Mouse (Mus musculus) spleen, adult 2 months (tissue): ENCODE data around the gene Vmn1r67. TPM values are rescaled to one million over a fixed set of nuclear protein-coding genes. Genes with fewer than 3 reads are reported as not detected.

Source experiments
- DNase-seq, 2 experiments: peaks; one replicate each; pipeline versions ENCODE4 v3.0.0 to v3.0.0-alpha.2; 2012 to 2021; ENCODE audit warnings: low spot score in 2 of 2, low read depth in 1 of 2
- H3K27ac ChIP-seq: fragments of 200-500 bp; 2 replicates; pipeline ENCODE4 v1.5.1; 2012; ENCODE audit warnings: low read length, inconsistent platforms; ENCODE audit not compliant: insufficient read depth
- H3K27me3 ChIP-seq: fragments of 200-500 bp; 2 replicates; pipeline ENCODE4 v1.6.1; 2012; ENCODE audit warnings: mild to moderate bottlenecking, moderate library complexity, low read length, inconsistent platforms; ENCODE audit not compliant: control insufficient read depth, insufficient read depth
- H3K36me3 ChIP-seq: fragments of 200-500 bp; 2 replicates; pipeline ENCODE4 v1.6.1; 2012; ENCODE audit warnings: mild to moderate bottlenecking, low read length, inconsistent platforms; ENCODE audit not compliant: control insufficient read depth, insufficient read depth
- H3K4me1 ChIP-seq: fragments of 200-500 bp; 2 replicates; pipeline ENCODE4 v1.6.1; 2011; ENCODE audit warnings: inconsistent platforms; ENCODE audit not compliant: control insufficient read depth, insufficient read depth, insufficient read length
- H3K4me3 ChIP-seq: fragments of 200-500 bp; 2 replicates; pipeline ENCODE4 v1.5.1; 2011; ENCODE audit warnings: mild to moderate bottlenecking, inconsistent platforms; ENCODE audit not compliant: insufficient read depth, insufficient read length; ENCODE audit errors: extremely low read depth
- CTCF ChIP-seq: fragments of 200-500 bp; IDR thresholded peaks from 2 replicates; pipeline ENCODE4 v1.5.1; 2011; ENCODE audit warnings: mild to moderate bottlenecking, inconsistent platforms; ENCODE audit not compliant: insufficient read depth, insufficient read length, insufficient replicate concordance; ENCODE audit errors: extremely low read depth
- POLR2A ChIP-seq: fragments of 200-500 bp; IDR thresholded peaks from 2 replicates; pipeline ENCODE4 v1.6.1; 2011; ENCODE audit warnings: low read depth, low read length, inconsistent platforms
- WGBS: fragments of 180-500 bp; shearing (Covaris S2); methylation state at CpG from one replicate; pipeline ENCODE4 v1.1.7; 2018; 5-methylcytosine and 5-hydroxymethylcytosine counted together
- polyA plus RNA-seq: library from polyadenylated mRNA; depleted of rRNA; stranded (reverse); fragments of >200 nt; gene quantifications from 2 replicates; pipeline ENCODE4 v1.2.3, GENCODE M21; 2012; rRNA removed

Gene Vmn1r67
- polyA plus RNA-seq = not detected in 2 replicates

- Histone ChIP-seq H3K27ac (no peak within 1 kb of the TSS), H3K27me3 (no peaks in the 10 kb centered on the region), H3K4me3 (no peak within 1 kb of the TSS), H3K4me1 (no peaks in the 10 kb centered on the region), H3K36me3 (no peaks in the 10 kb centered on the region)
- DNase-seq = no peak
- TF ChIP-seq POLR2A (no peak), CTCF (no peak)
Observed at GRCm38 (mm10) chr7:10443031-10443430, at the start of gene Vmn1r67. Gene Vmn1r67, plus strand, starts transcription at chr7:10443331.

- WGBS = 72% methylated on average over 3 of the region's 3 CpGs
- no peaks in the 10 kb centered on the region for H3K36me3 ChIP-seq
- no peaks in the 10 kb centered on the region for H3K27me3 ChIP-seq
- H3K27ac ChIP-seq = no peak overlapping the region
- DNase-seq = no peak
- TF ChIP-seq POLR2A (no peak), CTCF (no peak)
- no peak overlapping the region for H3K4me3 ChIP-seq
- no peaks in the 10 kb centered on the region for H3K4me1 ChIP-seq
Observed at GRCm38 (mm10) chr7:10458166-10458565, 15.0 kb downstream of the Vmn1r67 start.

- H3K4me1 ChIP-seq = no peaks in the 10 kb centered on the region
- no peak overlapping the region for H3K27ac ChIP-seq
- H3K27me3 ChIP-seq = no peaks in the 10 kb centered on the region
- no peak for DNase-seq
- H3K36me3 ChIP-seq = no peaks in the 10 kb centered on the region
- H3K4me3 ChIP-seq = no peak overlapping the region
- TF ChIP-seq POLR2A = no peak
- no peak for TF ChIP-seq CTCF
Observed at GRCm38 (mm10) chr7:10479813-10480212, 36.7 kb downstream of the Vmn1r67 start.

GRCm38 (mm10) chr7:10480588-10481233 is 37.6 kb downstream of the Vmn1r67 start:
- Histone ChIP-seq H3K27me3 (no peaks in the 10 kb centered on the region), H3K36me3 (no peaks in the 10 kb centered on the region), H3K4me1 (no peaks in the 10 kb centered on the region), H3K27ac (no peak overlapping the region), H3K4me3 (no peak overlapping the region)
- WGBS = 72% methylated on average over 18 of the region's 18 CpGs
- TF ChIP-seq CTCF (no peak), POLR2A (no peak)
- DNase-seq = no peak

GRCm38 (mm10) chr7:10494786-10495521 is 51.8 kb downstream of the Vmn1r67 start, which contains the start of gene Zik1:
Gene Zik1, minus strand, starts transcription at chr7:10495394.
- 3% methylated on average over 33 of the region's 33 CpGs for WGBS
- TF ChIP-seq CTCF (no peak), POLR2A (no peak)
- Histone ChIP-seq H3K4me1 (no peaks in the 10 kb centered on the region), H3K27me3 (no peaks in the 10 kb centered on the region), H3K4me3 (peak within 1 kb of the TSS; percentile 62), H3K27ac (no peak within 1 kb of the TSS), H3K36me3 (peaks cover 6% of the 10 kb centered on the region)
- DNase-seq = peak in 1 of 2 experiments; percentile 31

- Histone ChIP-seq H3K27ac (no peak overlapping the region), H3K4me1 (no peaks in the 10 kb centered on the region), H3K27me3 (no peaks in the 10 kb centered on the region), H3K4me3 (no peak overlapping the region), H3K36me3 (peaks cover 5% of the 10 kb centered on the region)
- no peak for DNase-seq
- 38% methylated on average over 6 of the region's 6 CpGs for WGBS
- TF ChIP-seq POLR2A (no peak), CTCF (no peak)
Observed at GRCm38 (mm10) chr7:10495578-10495977, 52.4 kb downstream of the Vmn1r67 start.

Other genes with a start within 250 kb of the Vmn1r67 start
- gene Vmn1r66, start 165.3 kb upstream of the Vmn1r67 start, polyA plus RNA-seq = not detected in 2 replicates
- gene Zik1, start 52.1 kb downstream of the Vmn1r67 start, polyA plus RNA-seq = 0.14 TPM in 2 replicates
- gene Vmn1r68, start 115.2 kb downstream of the Vmn1r67 start, polyA plus RNA-seq = not detected in 2 replicates
- gene Vmn1r69, start 170.3 kb downstream of the Vmn1r67 start, polyA plus RNA-seq = not detected in 2 replicates
- gene Vmn1r70, start 188.2 kb downstream of the Vmn1r67 start, polyA plus RNA-seq = not detected in 2 replicates
- gene Nlrp4b, start 244.5 kb downstream of the Vmn1r67 start, polyA plus RNA-seq = not detected in 2 replicates